Mouse (Mus musculus): Measurements from ENCODE around the gene Npas3. TPM values are rescaled to one million over a fixed set of nuclear protein-coding genes. Genes with fewer than 3 reads are reported as not detected.
A peak's percentile ranks its signal among the peaks of the same experiment; 100 is the strongest.

The Npas3 gene
- polyA plus RNA-seq, 1 experiment from 2014 or later, result 12.2 TPM

- Histone ChIP-seq H3K27me3 (ENCODE audit: insufficient read depth, poor library complexity, severe bottlenecking) (no peaks in the 10 kb centered on the region), H3K36me3 (no peaks in the 10 kb centered on the region)
- WGBS, result 88% methylated on average over 7 of the region's 7 CpGs
Observed at GRCm38 (mm10) chr12:53983946-53984345, 735.5 kb downstream of the Npas3 start.

GRCm38 (mm10) chr12:53985851-53986842, 737.7 kb downstream of the Npas3 start:
- no peaks in the 10 kb centered on the region for H3K36me3 ChIP-seq
- H3K27ac ChIP-seq, result no peak overlapping the region
- DNase-seq (ENCODE audit: low spot score), result no peak
- WGBS, result 90% methylated on average over 14 of the region's 14 CpGs
- no peaks in the 10 kb centered on the region for H3K27me3 ChIP-seq (ENCODE audit: insufficient read depth, poor library complexity, severe bottlenecking)
- H3K4me3 ChIP-seq, result no peak overlapping the region
- H3K9me3 ChIP-seq, result no peaks in the 10 kb centered on the region
- peaks cover 16% of the 10 kb centered on the region for H3K4me1 ChIP-seq (replicated peaks)

More at GRCm38 (mm10) chr12:53983946-53984345, 735.5 kb downstream of the Npas3 start:
- Histone ChIP-seq H3K4me3 (no peak overlapping the region), H3K27ac (no peak overlapping the region), H3K9me3 (no peaks in the 10 kb centered on the region), H3K4me1 (replicated peaks) (peaks cover 20% of the 10 kb centered on the region)
- DNase-seq (ENCODE audit: low spot score), result no peak

- Histone ChIP-seq H3K36me3 (no peaks in the 10 kb centered on the region), H3K9me3 (no peaks in the 10 kb centered on the region), H3K4me3 (no peak overlapping the region), H3K27me3 (ENCODE audit: insufficient read depth, poor library complexity, severe bottlenecking) (no peaks in the 10 kb centered on the region; the same call in 1 of the 2 replicates), H3K27ac (no peak overlapping the region), H3K4me1 (replicated peaks) (0 out of 2 replicates have a peak, but pooled peaks cover 7% of the 10 kb centered on the region)
- WGBS, result 97% methylated on average over 6 of the region's 6 CpGs
- DNase-seq (ENCODE audit: low spot score), result no peak
Observed at GRCm38 (mm10) chr12:53992411-53992810, 743.9 kb downstream of the Npas3 start.

- Histone ChIP-seq H3K36me3 (no peaks in the 10 kb centered on the region), H3K9me3 (no peaks in the 10 kb centered on the region), H3K27ac (peak overlapping the region; percentile 29; the same call in 1 of the 2 replicates), H3K4me3 (no peak overlapping the region), H3K4me1 (replicated peaks) (peaks cover 7% of the 10 kb centered on the region), H3K27me3 (ENCODE audit: insufficient read depth, poor library complexity, severe bottlenecking) (no peaks in the 10 kb centered on the region; the same call in 1 of the 2 replicates)
- 80% methylated on average over 5 of the region's 5 CpGs for WGBS
- DNase-seq (ENCODE audit: low spot score), result no peak
Observed at GRCm38 (mm10) chr12:53995710-53996109, 747.2 kb downstream of the Npas3 start.

- no peaks in the 10 kb centered on the region for H3K9me3 ChIP-seq
- DNase-seq (ENCODE audit: low spot score), result no peak
- no peak overlapping the region for H3K4me3 ChIP-seq
- peaks cover 7% of the 10 kb centered on the region for H3K4me1 ChIP-seq (replicated peaks)
- no peak overlapping the region for H3K27ac ChIP-seq
- 92% methylated on average over 3 of the region's 3 CpGs for WGBS
- no peaks in the 10 kb centered on the region for H3K36me3 ChIP-seq
- no peaks in the 10 kb centered on the region; the same call in 1 of the 2 replicates for H3K27me3 ChIP-seq (ENCODE audit: insufficient read depth, poor library complexity, severe bottlenecking)
Observed at GRCm38 (mm10) chr12:53997141-53997540, 748.7 kb downstream of the Npas3 start.

- peaks cover 14% of the 10 kb centered on the region for H3K4me1 ChIP-seq (replicated peaks)
- H3K27me3 ChIP-seq (ENCODE audit: insufficient read depth, poor library complexity, severe bottlenecking), result no peaks in the 10 kb centered on the region; the same call in 1 of the 2 replicates
- no peaks in the 10 kb centered on the region for H3K9me3 ChIP-seq
- WGBS, result 58% methylated on average over 15 of the region's 15 CpGs
- peak; percentile 20 for DNase-seq (ENCODE audit: low spot score)
- no peak overlapping the region for H3K4me3 ChIP-seq
- peaks cover 4% of the 10 kb centered on the region; the same call in 1 of the 2 replicates for H3K36me3 ChIP-seq
- peak overlapping the region; percentile 23; the same call in 1 of the 2 replicates for H3K27ac ChIP-seq
Observed at GRCm38 (mm10) chr12:53999647-54000637, 751.5 kb downstream of the Npas3 start.

GRCm38 (mm10) chr12:54002496-54002895, 754.0 kb downstream of the Npas3 start:
- Histone ChIP-seq H3K27ac (no peak overlapping the region), H3K27me3 (ENCODE audit: insufficient read depth, poor library complexity, severe bottlenecking) (no peaks in the 10 kb centered on the region), H3K4me1 (replicated peaks) (peaks cover 11% of the 10 kb centered on the region), H3K4me3 (no peak overlapping the region), H3K36me3 (peaks cover 11% of the 10 kb centered on the region; the same call in 1 of the 2 replicates), H3K9me3 (no peaks in the 10 kb centered on the region)
- no peak for DNase-seq (ENCODE audit: low spot score)
- WGBS, result 75% methylated on average over 4 of the region's 4 CpGs

GRCm38 (mm10) chr12:54004606-54005005, 756.1 kb downstream of the Npas3 start:
- Histone ChIP-seq H3K4me3 (no peak overlapping the region), H3K36me3 (peaks cover 11% of the 10 kb centered on the region; the same call in 1 of the 2 replicates), H3K9me3 (no peaks in the 10 kb centered on the region), H3K27me3 (ENCODE audit: insufficient read depth, poor library complexity, severe bottlenecking) (no peaks in the 10 kb centered on the region), H3K4me1 (replicated peaks) (peaks cover 11% of the 10 kb centered on the region), H3K27ac (no peak overlapping the region)
- no peak for DNase-seq (ENCODE audit: low spot score)
- 47% methylated on average over 8 of the region's 8 CpGs for WGBS

- peaks cover 7% of the 10 kb centered on the region; the same call in 1 of the 2 replicates for H3K4me1 ChIP-seq (replicated peaks)
- H3K27ac ChIP-seq, result no peak overlapping the region
- H3K4me3 ChIP-seq, result no peak overlapping the region
- 84% methylated on average over 4 of the region's 4 CpGs for WGBS
- DNase-seq (ENCODE audit: low spot score), result no peak
- no peaks in the 10 kb centered on the region for H3K9me3 ChIP-seq
- H3K36me3 ChIP-seq, result peaks cover 11% of the 10 kb centered on the region; the same call in 1 of the 2 replicates
- no peaks in the 10 kb centered on the region for H3K27me3 ChIP-seq (ENCODE audit: insufficient read depth, poor library complexity, severe bottlenecking)
Observed at GRCm38 (mm10) chr12:54005546-54005945, 757.1 kb downstream of the Npas3 start.

GRCm38 (mm10) chr12:54015304-54015703, 766.8 kb downstream of the Npas3 start:
- Histone ChIP-seq H3K36me3 (no peaks in the 10 kb centered on the region), H3K4me3 (no peak overlapping the region)

GRCm38 (mm10) chr12:54017949-54018348, 769.5 kb downstream of the Npas3 start:
- no peak overlapping the region for H3K27ac ChIP-seq
- DNase-seq (ENCODE audit: low spot score), result no peak
- peaks cover 9% of the 10 kb centered on the region; the same call in 1 of the 2 replicates for H3K4me1 ChIP-seq (replicated peaks)
- H3K36me3 ChIP-seq, result no peaks in the 10 kb centered on the region
- no peaks in the 10 kb centered on the region for H3K9me3 ChIP-seq
- H3K27me3 ChIP-seq (ENCODE audit: insufficient read depth, poor library complexity, severe bottlenecking), result no peaks in the 10 kb centered on the region
- H3K4me3 ChIP-seq, result no peak overlapping the region
- 89% methylated on average over 8 of the region's 8 CpGs for WGBS

More at GRCm38 (mm10) chr12:54015304-54015703, 766.8 kb downstream of the Npas3 start:
- Histone ChIP-seq H3K27me3 (ENCODE audit: insufficient read depth, poor library complexity, severe bottlenecking) (no peaks in the 10 kb centered on the region), H3K9me3 (no peaks in the 10 kb centered on the region), H3K27ac (no peak overlapping the region), H3K4me1 (replicated peaks) (0 out of 2 replicates have a peak, but pooled peaks cover 4% of the 10 kb centered on the region)
- no peak for DNase-seq (ENCODE audit: low spot score)

- no peak for DNase-seq (ENCODE audit: low spot score)
- Histone ChIP-seq H3K36me3 (no peaks in the 10 kb centered on the region), H3K27ac (no peak overlapping the region), H3K9me3 (no peaks in the 10 kb centered on the region), H3K27me3 (ENCODE audit: insufficient read depth, poor library complexity, severe bottlenecking) (no peaks in the 10 kb centered on the region), H3K4me1 (replicated peaks) (peaks cover 9% of the 10 kb centered on the region; the same call in 1 of the 2 replicates), H3K4me3 (no peak overlapping the region)
- 92% methylated on average over 8 of the region's 8 CpGs for WGBS
Observed at GRCm38 (mm10) chr12:54019979-54020378, 771.5 kb downstream of the Npas3 start.
